Mouse (Mus musculus): Measurements from ENCODE around the gene Gm20388. TPM values are rescaled to one million over a fixed set of nuclear protein-coding genes. Genes with fewer than 3 reads are reported as not detected.
A peak's percentile ranks its signal among the peaks of the same experiment; 100 is the strongest.

Gene Gm20388
- polyA plus RNA-seq, 1 experiment, result 28.1 TPM

- no peak for TF ChIP-seq POLR2A (IDR thresholded peaks at IDR 0.05; ENCODE audit: insufficient read depth, low read length)
- no peak for TF ChIP-seq CTCF (IDR thresholded peaks at IDR 0.05; ENCODE audit: low read depth, low read length)
- TF ChIP-seq EP300 (IDR thresholded peaks at IDR 0.05; ENCODE audit: insufficient read depth, low read depth, low read length), result no peak
- Histone ChIP-seq H3K36me3 (ENCODE audit: control insufficient read depth, insufficient read depth, low read length, poor library complexity, severe bottlenecking) (0 out of 2 replicates have a peak, but pooled peaks cover 5% of the 10 kb centered on the region), H3K27ac (ENCODE audit: insufficient read depth, low read length) (no peak overlapping the region), H3K9me3 (replicated peaks; ENCODE audit: control insufficient read depth, insufficient read depth, low read length, poor library complexity, severe bottlenecking) (no peaks in the 10 kb centered on the region), H3K27me3 (ENCODE audit: control insufficient read depth, insufficient read depth, low read length, poor library complexity, severe bottlenecking) (no peaks in the 10 kb centered on the region), H3K4me3 (ENCODE audit: low read depth, low read length) (no peak overlapping the region), H3K9ac (ENCODE audit: low read depth, poor library complexity, severe bottlenecking) (no peak overlapping the region), H3K4me1 (ENCODE audit: control insufficient read depth, insufficient read depth, low read length) (no peaks in the 10 kb centered on the region)
Observed at GRCm38 (mm10) chr8:122452154-122452553, 2541.5 kb downstream of the Gm20388 start.

- no peak for TF ChIP-seq POLR2A (IDR thresholded peaks at IDR 0.05; ENCODE audit: insufficient read depth, low read length)
- TF ChIP-seq CTCF (IDR thresholded peaks at IDR 0.05; ENCODE audit: low read depth, low read length), result no peak
- no peak for TF ChIP-seq EP300 (IDR thresholded peaks at IDR 0.05; ENCODE audit: insufficient read depth, low read depth, low read length)
- Histone ChIP-seq H3K4me3 (ENCODE audit: low read depth, low read length) (no peak overlapping the region), H3K9me3 (replicated peaks; ENCODE audit: control insufficient read depth, insufficient read depth, low read length, poor library complexity, severe bottlenecking) (no peaks in the 10 kb centered on the region), H3K4me1 (ENCODE audit: control insufficient read depth, insufficient read depth, low read length) (no peaks in the 10 kb centered on the region), H3K27ac (ENCODE audit: insufficient read depth, low read length) (no peak overlapping the region), H3K36me3 (ENCODE audit: control insufficient read depth, insufficient read depth, low read length, poor library complexity, severe bottlenecking) (0 out of 2 replicates have a peak, but pooled peaks cover 5% of the 10 kb centered on the region), H3K27me3 (ENCODE audit: control insufficient read depth, insufficient read depth, low read length, poor library complexity, severe bottlenecking) (no peaks in the 10 kb centered on the region), H3K9ac (ENCODE audit: low read depth, poor library complexity, severe bottlenecking) (no peak overlapping the region)
Observed at GRCm38 (mm10) chr8:122454409-122454808, 2543.8 kb downstream of the Gm20388 start.

- no peaks in the 10 kb centered on the region for H3K27me3 ChIP-seq (ENCODE audit: control insufficient read depth, insufficient read depth, low read length, poor library complexity, severe bottlenecking)
Observed at GRCm38 (mm10) chr8:122457171-122457570, 2546.5 kb downstream of the Gm20388 start.

GRCm38 (mm10) chr8:122459218-122459900 lies 2548.7 kb downstream of the Gm20388 start:
- H3K27ac ChIP-seq (ENCODE audit: insufficient read depth, low read length), result no peak overlapping the region
- H3K27me3 ChIP-seq (ENCODE audit: control insufficient read depth, insufficient read depth, low read length, poor library complexity, severe bottlenecking), result no peaks in the 10 kb centered on the region
- TF ChIP-seq POLR2A (IDR thresholded peaks at IDR 0.05; ENCODE audit: insufficient read depth, low read length), result no peak
- TF ChIP-seq EP300 (IDR thresholded peaks at IDR 0.05; ENCODE audit: insufficient read depth, low read depth, low read length), result no peak
- TF ChIP-seq CTCF (IDR thresholded peaks at IDR 0.05; ENCODE audit: low read depth, low read length), result peak; percentile 76
- H3K9me3 ChIP-seq (replicated peaks; ENCODE audit: control insufficient read depth, insufficient read depth, low read length, poor library complexity, severe bottlenecking), result no peaks in the 10 kb centered on the region
- 0 out of 2 replicates have a peak, but pooled peaks cover 5% of the 10 kb centered on the region for H3K36me3 ChIP-seq (ENCODE audit: control insufficient read depth, insufficient read depth, low read length, poor library complexity, severe bottlenecking)
- peak overlapping the region; percentile 71 for H3K4me3 ChIP-seq (ENCODE audit: low read depth, low read length)
- peaks cover 6% of the 10 kb centered on the region for H3K4me1 ChIP-seq (ENCODE audit: control insufficient read depth, insufficient read depth, low read length)
- H3K9ac ChIP-seq (ENCODE audit: low read depth, poor library complexity, severe bottlenecking), result peak overlapping the region; percentile 68

More at GRCm38 (mm10) chr8:122457171-122457570, 2546.5 kb downstream of the Gm20388 start:
- Histone ChIP-seq H3K9ac (ENCODE audit: low read depth, poor library complexity, severe bottlenecking) (no peak overlapping the region), H3K9me3 (replicated peaks; ENCODE audit: control insufficient read depth, insufficient read depth, low read length, poor library complexity, severe bottlenecking) (no peaks in the 10 kb centered on the region), H3K4me3 (ENCODE audit: low read depth, low read length) (no peak overlapping the region), H3K36me3 (ENCODE audit: control insufficient read depth, insufficient read depth, low read length, poor library complexity, severe bottlenecking) (0 out of 2 replicates have a peak, but pooled peaks cover 5% of the 10 kb centered on the region), H3K27ac (ENCODE audit: insufficient read depth, low read length) (no peak overlapping the region), H3K4me1 (ENCODE audit: control insufficient read depth, insufficient read depth, low read length) (no peaks in the 10 kb centered on the region)
- TF ChIP-seq POLR2A (IDR thresholded peaks at IDR 0.05; ENCODE audit: insufficient read depth, low read length) (no peak), CTCF (IDR thresholded peaks at IDR 0.05; ENCODE audit: low read depth, low read length) (no peak)

GRCm38 (mm10) chr8:122459990-122460389 lies 2549.3 kb downstream of the Gm20388 start:
- Histone ChIP-seq H3K36me3 (ENCODE audit: control insufficient read depth, insufficient read depth, low read length, poor library complexity, severe bottlenecking) (0 out of 2 replicates have a peak, but pooled peaks cover 4% of the 10 kb centered on the region), H3K4me1 (ENCODE audit: control insufficient read depth, insufficient read depth, low read length) (peaks cover 6% of the 10 kb centered on the region), H3K27me3 (ENCODE audit: control insufficient read depth, insufficient read depth, low read length, poor library complexity, severe bottlenecking) (no peaks in the 10 kb centered on the region), H3K9me3 (replicated peaks; ENCODE audit: control insufficient read depth, insufficient read depth, low read length, poor library complexity, severe bottlenecking) (no peaks in the 10 kb centered on the region), H3K4me3 (ENCODE audit: low read depth, low read length) (peak overlapping the region; percentile 71), H3K9ac (ENCODE audit: low read depth, poor library complexity, severe bottlenecking) (peak overlapping the region; percentile 68), H3K27ac (ENCODE audit: insufficient read depth, low read length) (no peak overlapping the region)
- TF ChIP-seq EP300 (IDR thresholded peaks at IDR 0.05; ENCODE audit: insufficient read depth, low read depth, low read length) (no peak), POLR2A (IDR thresholded peaks at IDR 0.05; ENCODE audit: insufficient read depth, low read length) (no peak), CTCF (IDR thresholded peaks at IDR 0.05; ENCODE audit: low read depth, low read length) (no peak)

Measured in ES-Bruce4 (cell line).